Mouse (Mus musculus): Measurements from ENCODE around the gene Svs5. TPM values are rescaled to one million over a fixed set of nuclear protein-coding genes. Genes with fewer than 3 reads are reported as not detected.

Gene Svs5
- polyA plus RNA-seq, 1 experiment, result not detected

- no peaks in the 10 kb centered on the region for H3K4me1 ChIP-seq (ENCODE audit: control insufficient read depth)
- H3K36me3 ChIP-seq (ENCODE audit: control insufficient read depth), result no peaks in the 10 kb centered on the region
- no peaks in the 10 kb centered on the region for H3K27me3 ChIP-seq (ENCODE audit: control insufficient read depth)
- TF ChIP-seq GATA1 (IDR thresholded peaks at IDR 0.05; ENCODE audit: low read length) (no peak), TAL1 (IDR thresholded peaks at IDR 0.05; ENCODE audit: low read length) (no peak)
- H3K4me3 ChIP-seq (replicated peaks), result no peak overlapping the region
- H3K9me3 ChIP-seq (ENCODE audit: control insufficient read depth, low read length), result no peaks in the 10 kb centered on the region
These were observed 40.6 kb downstream of the Svs5 start for GRCm38 (mm10) chr2:164373187-164373586.

GRCm38 (mm10) chr2:164377478-164378426 lies 45.2 kb downstream of the Svs5 start:
- TF ChIP-seq GATA1 (IDR thresholded peaks at IDR 0.05; ENCODE audit: low read length), result no peak
- H3K9me3 ChIP-seq (ENCODE audit: control insufficient read depth, low read length), result no peaks in the 10 kb centered on the region
- no peaks in the 10 kb centered on the region for H3K4me1 ChIP-seq (ENCODE audit: control insufficient read depth)
- H3K4me3 ChIP-seq (replicated peaks), result no peak overlapping the region
- H3K36me3 ChIP-seq (ENCODE audit: control insufficient read depth), result no peaks in the 10 kb centered on the region
- H3K27me3 ChIP-seq (ENCODE audit: control insufficient read depth), result no peaks in the 10 kb centered on the region

- Histone ChIP-seq H3K36me3 (ENCODE audit: control insufficient read depth) (no peaks in the 10 kb centered on the region), H3K4me1 (ENCODE audit: control insufficient read depth) (no peaks in the 10 kb centered on the region), H3K4me3 (replicated peaks) (no peak overlapping the region), H3K9me3 (ENCODE audit: control insufficient read depth, low read length) (no peaks in the 10 kb centered on the region), H3K27me3 (ENCODE audit: control insufficient read depth) (peaks cover 3% of the 10 kb centered on the region; the same call in 1 of the 2 replicates)
- TF ChIP-seq GATA1 (IDR thresholded peaks at IDR 0.05; ENCODE audit: low read length) (no peak), TAL1 (IDR thresholded peaks at IDR 0.05; ENCODE audit: low read length) (no peak)
These were observed 49.2 kb downstream of the Svs5 start for GRCm38 (mm10) chr2:164381726-164382125.

GRCm38 (mm10) chr2:164382971-164383370 lies 50.4 kb downstream of the Svs5 start:
- Histone ChIP-seq H3K4me1 (ENCODE audit: control insufficient read depth) (no peaks in the 10 kb centered on the region), H3K9me3 (ENCODE audit: control insufficient read depth, low read length) (no peaks in the 10 kb centered on the region), H3K36me3 (ENCODE audit: control insufficient read depth) (no peaks in the 10 kb centered on the region), H3K27me3 (ENCODE audit: control insufficient read depth) (peaks cover 3% of the 10 kb centered on the region; the same call in 1 of the 2 replicates), H3K4me3 (replicated peaks) (no peak overlapping the region)
- TF ChIP-seq TAL1 (IDR thresholded peaks at IDR 0.05; ENCODE audit: low read length), result no peak
- TF ChIP-seq GATA1 (IDR thresholded peaks at IDR 0.05; ENCODE audit: low read length), result no peak

Other genes with a start within 250 kb of the Svs5 start
- not detected in 2 replicates for gene Kcns1, start 161.6 kb upstream of the Svs5 start, polyA plus RNA-seq (2012)
- not detected in 2 replicates for gene Wfdc5, start 150.0 kb upstream of the Svs5 start, polyA plus RNA-seq (2012)
- gene Wfdc12, start 142.1 kb upstream of the Svs5 start, polyA plus RNA-seq (2012), result not detected in 2 replicates
- gene Wfdc15a, start 132.6 kb upstream of the Svs5 start, polyA plus RNA-seq (2012), result not detected in 2 replicates
- not detected in 2 replicates for gene Wfdc15b, start 111.1 kb upstream of the Svs5 start, polyA plus RNA-seq (2012)
- not detected in 2 replicates for gene Svs2, start 94.3 kb upstream of the Svs5 start, polyA plus RNA-seq (2012)
- gene Svs3b, start 76.1 kb upstream of the Svs5 start, polyA plus RNA-seq (2012), result not detected in 2 replicates
- not detected in 2 replicates for gene Svs4, start 54.3 kb upstream of the Svs5 start, polyA plus RNA-seq (2012)
- gene Svs3a, start 43.5 kb upstream of the Svs5 start, polyA plus RNA-seq (2012), result not detected in 2 replicates
- not detected in 2 replicates for gene Svs6, start 16.0 kb upstream of the Svs5 start, polyA plus RNA-seq (2012)
- not detected in 2 replicates for gene Slpi, start 56.4 kb downstream of the Svs5 start, polyA plus RNA-seq (2012)
- 0.06 TPM in 1 of 2 replicates, not detected in the other for gene Rbpjl, start 70.4 kb downstream of the Svs5 start, polyA plus RNA-seq (2012)
- not detected in 2 replicates for gene Matn4, start 72.4 kb downstream of the Svs5 start, polyA plus RNA-seq (2012)
- 0.03 TPM in 1 of 2 replicates, not detected in the other for gene Sdc4, start 111.1 kb downstream of the Svs5 start, polyA plus RNA-seq (2012)
- gene Sys1, start 124.2 kb downstream of the Svs5 start, polyA plus RNA-seq (2012), result 7.9 and 10.3 TPM in 2 replicates
- not detected in 2 replicates for gene Gm20458, start 128.2 kb downstream of the Svs5 start, polyA plus RNA-seq (2012)
- not detected in 2 replicates for gene Trp53tg5, start 141.0 kb downstream of the Svs5 start, polyA plus RNA-seq (2012)
- 0.09 and 0.11 TPM in 2 replicates for gene Dbndd2, start 153.4 kb downstream of the Svs5 start, polyA plus RNA-seq (2012)
- gene Pigt, start 164.8 kb downstream of the Svs5 start, polyA plus RNA-seq (2012), result 12.7 and 13.8 TPM in 2 replicates
- not detected in 2 replicates for gene Wfdc2, start 229.7 kb downstream of the Svs5 start, polyA plus RNA-seq (2012)
- not detected in 2 replicates for gene Spint3, start 240.7 kb downstream of the Svs5 start, polyA plus RNA-seq (2012)